Mouse (Mus musculus): ENCODE measurements around the gene Ero1lb. TPM values are rescaled to one million over a fixed set of nuclear protein-coding genes. Genes with fewer than 3 reads are reported as not detected.
A peak's percentile ranks its signal among the peaks of the same experiment; 100 is the strongest.

Gene Ero1lb
- polyA plus RNA-seq (2012; fragmentation: generic; extraction: Trizol): 1.3 TPM
- long read RNA-seq, experiment 1: 0 reads
- long read RNA-seq, experiment 2, partial matches to known transcripts: 1 of 3 reads
- long read RNA-seq, experiment 2, other reads (novel, unspliced or antisense): 2 of 3 reads

GRCm38 (mm10) chr13:12565621-12566390, at the start of gene Ero1lb:
TSS of gene Ero1lb (plus strand) at chr13:12565874.
- no peaks in the 10 kb centered on the region for H3K27me3 ChIP-seq (ENCODE audit: control insufficient read depth, insufficient read depth, insufficient read length)
- H3K36me3 ChIP-seq (ENCODE audit: control insufficient read depth, insufficient read depth): no peaks in the 10 kb centered on the region
- H3ac ChIP-seq (ENCODE audit: control insufficient read depth, insufficient read length, low read depth): peak within 1 kb of the TSS; percentile 83
- H3K79me3 ChIP-seq (ENCODE audit: low read depth): no peaks in the 10 kb centered on the region
- no peaks in the 10 kb centered on the region for H3K79me2 ChIP-seq (ENCODE audit: control insufficient read depth, insufficient read depth)
- TF ChIP-seq CEBPB (IDR thresholded peaks at IDR 0.05; ENCODE audit: low read depth): no peak
- TF ChIP-seq USF1 (IDR thresholded peaks at IDR 0.05; ENCODE audit: low read depth): no peak
- TF ChIP-seq CTCF (IDR thresholded peaks at IDR 0.05; ENCODE audit: control insufficient read depth, insufficient read depth, insufficient read length): no peak
- TF ChIP-seq MAX (IDR thresholded peaks at IDR 0.05): peak; percentile 15
- no peak for TF ChIP-seq MYOD1 (IDR thresholded peaks at IDR 0.05; ENCODE audit: control insufficient read depth, insufficient read length, low read depth)
- no peak for TF ChIP-seq MYOG (IDR thresholded peaks at IDR 0.05; ENCODE audit: control insufficient read depth, extremely low read depth, insufficient read length)
- H3K4me3 ChIP-seq (ENCODE audit: insufficient read depth, poor library complexity, severe bottlenecking): peak within 1 kb of the TSS; percentile 45

DNA sequence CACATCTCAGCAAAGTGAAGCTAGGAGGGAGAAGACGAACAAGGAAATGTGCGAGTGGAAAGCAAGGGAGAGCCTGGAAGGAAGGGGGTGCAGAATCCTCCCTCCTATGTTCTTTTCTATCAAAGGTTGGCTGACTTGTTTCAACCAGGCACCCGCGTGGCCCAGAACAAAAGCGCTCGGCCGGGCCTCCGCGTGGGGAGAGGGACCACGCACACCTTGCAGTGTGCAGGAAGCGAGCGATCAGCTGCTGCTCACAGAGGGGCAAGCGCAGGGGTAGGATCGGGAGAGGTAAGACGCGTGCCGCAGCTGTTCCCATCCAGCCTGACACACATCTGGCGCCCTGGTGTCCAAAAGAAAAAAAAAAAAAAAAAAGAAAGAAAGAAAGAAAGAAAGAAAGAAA, 46.3 kb upstream of the Ero1lb start:
- peaks cover 30% of the 10 kb centered on the region for H3K27me3 ChIP-seq (ENCODE audit: control insufficient read depth, insufficient read depth, insufficient read length)
- no peaks in the 10 kb centered on the region for H3K79me3 ChIP-seq (ENCODE audit: low read depth)
- TF ChIP-seq CEBPB (IDR thresholded peaks at IDR 0.05; ENCODE audit: low read depth): no peak
- TF ChIP-seq MYOG (IDR thresholded peaks at IDR 0.05; ENCODE audit: control insufficient read depth, extremely low read depth, insufficient read length): no peak
- TF ChIP-seq FOSL1 (IDR thresholded peaks at IDR 0.05; ENCODE audit: insufficient read depth, low read length, poor library complexity, severe bottlenecking): no peak
- TF ChIP-seq CTCF (IDR thresholded peaks at IDR 0.05; ENCODE audit: control insufficient read depth, insufficient read depth, insufficient read length): no peak
- TF ChIP-seq MAX (IDR thresholded peaks at IDR 0.05): no peak
- TF ChIP-seq MYOD1 (IDR thresholded peaks at IDR 0.05; ENCODE audit: control insufficient read depth, insufficient read length, low read depth): no peak
- TF ChIP-seq USF1 (IDR thresholded peaks at IDR 0.05; ENCODE audit: low read depth): no peak
- no peaks in the 10 kb centered on the region for H3K79me2 ChIP-seq (ENCODE audit: control insufficient read depth, insufficient read depth)
- H3ac ChIP-seq (ENCODE audit: control insufficient read depth, insufficient read length, low read depth): no peak overlapping the region
- H3K4me3 ChIP-seq (ENCODE audit: insufficient read depth, poor library complexity, severe bottlenecking): no peak overlapping the region
- H3K36me3 ChIP-seq (ENCODE audit: control insufficient read depth, insufficient read depth): no peaks in the 10 kb centered on the region

GRCm38 (mm10) chr13:12519955-12520584, 45.6 kb upstream of the Ero1lb start, which contains the start of gene Edaradd:
TSS of gene Edaradd (minus strand) at chr13:12520438.
- Histone ChIP-seq H3K4me3 (ENCODE audit: insufficient read depth, poor library complexity, severe bottlenecking) (no peak within 1 kb of the TSS), H3K79me2 (ENCODE audit: control insufficient read depth, insufficient read depth) (no peaks in the 10 kb centered on the region), H3ac (ENCODE audit: control insufficient read depth, insufficient read length, low read depth) (peak within 1 kb of the TSS; percentile 22), H3K27me3 (ENCODE audit: control insufficient read depth, insufficient read depth, insufficient read length) (peaks cover 30% of the 10 kb centered on the region), H3K36me3 (ENCODE audit: control insufficient read depth, insufficient read depth) (no peaks in the 10 kb centered on the region), H3K79me3 (ENCODE audit: low read depth) (no peaks in the 10 kb centered on the region)
- TF ChIP-seq USF1 (IDR thresholded peaks at IDR 0.05; ENCODE audit: low read depth) (no peak), CTCF (IDR thresholded peaks at IDR 0.05; ENCODE audit: control insufficient read depth, insufficient read depth, insufficient read length) (no peak), FOSL1 (IDR thresholded peaks at IDR 0.05; ENCODE audit: insufficient read depth, low read length, poor library complexity, severe bottlenecking) (no peak), MAX (IDR thresholded peaks at IDR 0.05) (no peak), MYOD1 (IDR thresholded peaks at IDR 0.05; ENCODE audit: control insufficient read depth, insufficient read length, low read depth) (no peak), MYOG (IDR thresholded peaks at IDR 0.05; ENCODE audit: control insufficient read depth, extremely low read depth, insufficient read length) (no peak), CEBPB (IDR thresholded peaks at IDR 0.05; ENCODE audit: low read depth) (no peak)

- TF ChIP-seq MYOG (IDR thresholded peaks at IDR 0.05; ENCODE audit: control insufficient read depth, extremely low read depth, insufficient read length) (no peak), USF1 (IDR thresholded peaks at IDR 0.05; ENCODE audit: low read depth) (no peak), MAX (IDR thresholded peaks at IDR 0.05) (no peak), CTCF (IDR thresholded peaks at IDR 0.05; ENCODE audit: control insufficient read depth, insufficient read depth, insufficient read length) (no peak), CEBPB (IDR thresholded peaks at IDR 0.05; ENCODE audit: low read depth) (no peak), MYOD1 (IDR thresholded peaks at IDR 0.05; ENCODE audit: control insufficient read depth, insufficient read length, low read depth) (no peak)
- Histone ChIP-seq H3K36me3 (ENCODE audit: control insufficient read depth, insufficient read depth) (no peaks in the 10 kb centered on the region), H3K4me3 (ENCODE audit: insufficient read depth, poor library complexity, severe bottlenecking) (no peak overlapping the region), H3K27me3 (ENCODE audit: control insufficient read depth, insufficient read depth, insufficient read length) (peaks cover 26% of the 10 kb centered on the region), H3K79me2 (ENCODE audit: control insufficient read depth, insufficient read depth) (no peaks in the 10 kb centered on the region), H3ac (ENCODE audit: control insufficient read depth, insufficient read length, low read depth) (no peak overlapping the region), H3K79me3 (ENCODE audit: low read depth) (no peaks in the 10 kb centered on the region)
These were observed 43.3 kb upstream of the Ero1lb start for GRCm38 (mm10) chr13:12522346-12522745.

- no peak overlapping the region for H3K4me3 ChIP-seq (ENCODE audit: insufficient read depth, poor library complexity, severe bottlenecking)
- H3K27me3 ChIP-seq (ENCODE audit: control insufficient read depth, insufficient read depth, insufficient read length): no peaks in the 10 kb centered on the region
- no peak for TF ChIP-seq FOSL1 (IDR thresholded peaks at IDR 0.05; ENCODE audit: insufficient read depth, low read length, poor library complexity, severe bottlenecking)
- no peak for TF ChIP-seq CEBPB (IDR thresholded peaks at IDR 0.05; ENCODE audit: low read depth)
- TF ChIP-seq USF1 (IDR thresholded peaks at IDR 0.05; ENCODE audit: low read depth): no peak
- no peak for TF ChIP-seq MYOD1 (IDR thresholded peaks at IDR 0.05; ENCODE audit: control insufficient read depth, insufficient read length, low read depth)
- no peak for TF ChIP-seq MYOG (IDR thresholded peaks at IDR 0.05; ENCODE audit: control insufficient read depth, extremely low read depth, insufficient read length)
- no peak overlapping the region for H3ac ChIP-seq (ENCODE audit: control insufficient read depth, insufficient read length, low read depth)
- H3K36me3 ChIP-seq (ENCODE audit: control insufficient read depth, insufficient read depth): no peaks in the 10 kb centered on the region
- no peaks in the 10 kb centered on the region for H3K79me3 ChIP-seq (ENCODE audit: low read depth)
- no peaks in the 10 kb centered on the region for H3K79me2 ChIP-seq (ENCODE audit: control insufficient read depth, insufficient read depth)
These were observed 40.0 kb upstream of the Ero1lb start for GRCm38 (mm10) chr13:12525678-12526077.

Data from C2C12 (cell line).